Mouse (Mus musculus): ENCODE measurements at regions not wholly inside any gene's neighbourhood (a gene's known extent, or its start where the extent isn't known, plus 50 kb on each side); places are given as distances from the start of the nearest gene placed in this dataset.

GRCm38 (mm10) chr15:97163971-97164370 is 82.9 kb upstream of the Pced1b start:
- no peak overlapping the region for H3K4me2 ChIP-seq (replicated peaks)
- H3K27me3 ChIP-seq (replicated peaks), result no peaks in the 10 kb centered on the region
- no peaks in the 10 kb centered on the region for H3K36me3 ChIP-seq
- no peak overlapping the region for H3K9ac ChIP-seq
- WGBS, result 95% methylated on average over 6 of the region's 6 CpGs
- H3K4me1 ChIP-seq, result no peaks in the 10 kb centered on the region
- ATAC-seq (ENCODE audit: low FRiP score, low read depth), result no peak
- H3K9me3 ChIP-seq, result no peaks in the 10 kb centered on the region
- no peak overlapping the region for H3K27ac ChIP-seq
- H3K4me3 ChIP-seq, result no peak overlapping the region

- Histone ChIP-seq H3K9ac (no peak overlapping the region), H3K27ac (no peak overlapping the region), H3K4me1 (no peaks in the 10 kb centered on the region), H3K36me3 (no peaks in the 10 kb centered on the region), H3K9me3 (no peaks in the 10 kb centered on the region), H3K4me2 (replicated peaks) (no peak overlapping the region), H3K27me3 (replicated peaks) (no peaks in the 10 kb centered on the region), H3K4me3 (no peak overlapping the region)
- no peak for ATAC-seq (ENCODE audit: low FRiP score, low read depth)
- 96% methylated on average over 8 of the region's 8 CpGs for WGBS
Observed at GRCm38 (mm10) chr15:97163090-97163489, 83.8 kb upstream of the Pced1b start.

GRCm38 (mm10) chr15:97162305-97162704 is 84.6 kb upstream of the Pced1b start:
- Histone ChIP-seq H3K9me3 (no peaks in the 10 kb centered on the region), H3K4me1 (no peaks in the 10 kb centered on the region), H3K27ac (no peak overlapping the region), H3K27me3 (replicated peaks) (no peaks in the 10 kb centered on the region), H3K4me2 (replicated peaks) (no peak overlapping the region), H3K9ac (no peak overlapping the region), H3K4me3 (no peak overlapping the region), H3K36me3 (no peaks in the 10 kb centered on the region)
- ATAC-seq (ENCODE audit: low FRiP score, low read depth), result no peak
- WGBS, result 86% methylated on average over 8 of the region's 8 CpGs

- Histone ChIP-seq H3K4me3 (no peak overlapping the region), H3K27ac (no peak overlapping the region), H3K4me2 (replicated peaks) (no peak overlapping the region), H3K9me3 (no peaks in the 10 kb centered on the region), H3K4me1 (no peaks in the 10 kb centered on the region), H3K36me3 (no peaks in the 10 kb centered on the region), H3K27me3 (replicated peaks) (no peaks in the 10 kb centered on the region), H3K9ac (no peak overlapping the region)
- no peak for ATAC-seq (ENCODE audit: low FRiP score, low read depth)
- WGBS, result 90% methylated on average over 5 of the region's 5 CpGs
Observed at GRCm38 (mm10) chr15:97161530-97161929, 85.4 kb upstream of the Pced1b start.

- no peaks in the 10 kb centered on the region for H3K36me3 ChIP-seq
- no peak overlapping the region for H3K4me2 ChIP-seq (replicated peaks)
- no peak overlapping the region for H3K4me3 ChIP-seq
- no peaks in the 10 kb centered on the region for H3K27me3 ChIP-seq (replicated peaks)
- H3K27ac ChIP-seq, result no peak overlapping the region
- H3K9ac ChIP-seq, result no peak overlapping the region
- no peak for ATAC-seq (ENCODE audit: low FRiP score, low read depth)
- H3K4me1 ChIP-seq, result no peaks in the 10 kb centered on the region
- H3K9me3 ChIP-seq, result no peaks in the 10 kb centered on the region
- WGBS, result 83% methylated on average over 8 of the region's 8 CpGs
Observed at GRCm38 (mm10) chr15:97152354-97152753, 94.6 kb upstream of the Pced1b start.

- Histone ChIP-seq H3K4me1 (no peaks in the 10 kb centered on the region), H3K4me2 (replicated peaks) (no peak overlapping the region), H3K27me3 (replicated peaks) (no peaks in the 10 kb centered on the region), H3K4me3 (no peak overlapping the region), H3K36me3 (no peaks in the 10 kb centered on the region), H3K9me3 (no peaks in the 10 kb centered on the region), H3K27ac (no peak overlapping the region), H3K9ac (no peak overlapping the region)
- 81% methylated on average over 12 of the region's 12 CpGs for whole genome bisulfite sequencing
- no peak for ATAC-seq (ENCODE audit: low FRiP score, low read depth)
Observed at GRCm38 (mm10) chr15:97151793-97152192, 95.1 kb upstream of the Pced1b start.

- Histone ChIP-seq H3K9ac (no peak overlapping the region), H3K36me3 (no peaks in the 10 kb centered on the region), H3K4me1 (no peaks in the 10 kb centered on the region), H3K4me3 (no peak overlapping the region), H3K27me3 (replicated peaks) (no peaks in the 10 kb centered on the region), H3K4me2 (replicated peaks) (no peak overlapping the region), H3K9me3 (no peaks in the 10 kb centered on the region), H3K27ac (no peak overlapping the region)
- WGBS, result 91% methylated on average over 10 of the region's 10 CpGs
- no peak for ATAC-seq (ENCODE audit: low FRiP score, low read depth)
Observed at GRCm38 (mm10) chr15:97150983-97151735, 95.4 kb upstream of the Slc38a4 start.

- H3K4me2 ChIP-seq (replicated peaks), result no peak overlapping the region
- H3K27ac ChIP-seq, result no peak overlapping the region
- no peaks in the 10 kb centered on the region for H3K9me3 ChIP-seq
- H3K4me3 ChIP-seq, result no peak overlapping the region
- no peaks in the 10 kb centered on the region for H3K4me1 ChIP-seq
- H3K36me3 ChIP-seq, result no peaks in the 10 kb centered on the region
- 85% methylated on average over 2 of the region's 2 CpGs for WGBS
- no peak overlapping the region for H3K9ac ChIP-seq
- ATAC-seq (ENCODE audit: low FRiP score, low read depth), result no peak
- H3K27me3 ChIP-seq (replicated peaks), result no peaks in the 10 kb centered on the region
Observed at GRCm38 (mm10) chr15:97141958-97142357, 86.2 kb upstream of the Slc38a4 start.

- Histone ChIP-seq H3K4me1 (no peaks in the 10 kb centered on the region), H3K9me3 (no peaks in the 10 kb centered on the region), H3K36me3 (no peaks in the 10 kb centered on the region), H3K27me3 (replicated peaks) (no peaks in the 10 kb centered on the region), H3K9ac (no peak overlapping the region), H3K4me3 (no peak overlapping the region), H3K4me2 (replicated peaks) (no peak overlapping the region), H3K27ac (no peak overlapping the region)
- ATAC-seq (ENCODE audit: low FRiP score, low read depth), result no peak
- 91% methylated on average over 3 of the region's 3 CpGs for WGBS
Observed at GRCm38 (mm10) chr15:97138265-97138664, 82.5 kb upstream of the Slc38a4 start.

- Histone ChIP-seq H3K4me1 (no peaks in the 10 kb centered on the region), H3K4me3 (no peak overlapping the region), H3K27me3 (replicated peaks) (no peaks in the 10 kb centered on the region), H3K9ac (no peak overlapping the region), H3K36me3 (no peaks in the 10 kb centered on the region), H3K9me3 (no peaks in the 10 kb centered on the region), H3K4me2 (replicated peaks) (no peak overlapping the region), H3K27ac (no peak overlapping the region)
- ATAC-seq (ENCODE audit: low FRiP score, low read depth), result no peak
- WGBS, result 11% methylated on average over 11 of the region's 11 CpGs
Observed at GRCm38 (mm10) chr15:97135291-97135690, 79.5 kb upstream of the Slc38a4 start.

- H3K9ac ChIP-seq, result no peak overlapping the region
- H3K9me3 ChIP-seq, result no peaks in the 10 kb centered on the region
- H3K36me3 ChIP-seq, result no peaks in the 10 kb centered on the region
- 89% methylated on average over 8 of the region's 8 CpGs for WGBS
- no peak overlapping the region for H3K27ac ChIP-seq
- H3K4me3 ChIP-seq, result no peak overlapping the region
- H3K4me1 ChIP-seq, result no peaks in the 10 kb centered on the region
- no peaks in the 10 kb centered on the region for H3K27me3 ChIP-seq (replicated peaks)
- H3K4me2 ChIP-seq (replicated peaks), result no peak overlapping the region
- no peak for ATAC-seq (ENCODE audit: low FRiP score, low read depth)
Observed at GRCm38 (mm10) chr15:97127771-97128170, 72.0 kb upstream of the Slc38a4 start.

GRCm38 (mm10) chr15:97125836-97126822 is 70.4 kb upstream of the Slc38a4 start:
- 88% methylated on average over 15 of the region's 15 CpGs for WGBS
- Histone ChIP-seq H3K27me3 (replicated peaks) (no peaks in the 10 kb centered on the region), H3K27ac (no peak overlapping the region), H3K4me3 (no peak overlapping the region), H3K9ac (no peak overlapping the region), H3K4me1 (no peaks in the 10 kb centered on the region), H3K36me3 (no peaks in the 10 kb centered on the region), H3K4me2 (replicated peaks) (no peak overlapping the region), H3K9me3 (no peaks in the 10 kb centered on the region)
- no peak for ATAC-seq (ENCODE audit: low FRiP score, low read depth)
